Comparison of ENCODE assay signal across 15 mouse cellular contexts in genomic region chr6:26441133-26441875, GRCm38 (mm10).
DNase-seq lines count a peak whose midpoint lies in the region; ATAC-seq lines count a peak whose summit lies in the region.
"Had no signal": no experiment of that assay in that cellular context is flagged by ENCODE, and none has a peak within 500 bp of the region (broad histone marks: within the 10 kb centered on the region; RNA-seq: fewer than 3 reads in every experiment).

No protein-coding gene starts in this region.

- WGBS in neural tube, embryonic 12.5 days = 29% methylated on average over 7 of the region's 7 CpGs
- 42% methylated on average over 7 of the region's 7 CpGs for WGBS in forebrain, embryonic 15.5 days
- WGBS in midbrain, embryonic 14.5 days = 25% methylated on average over 7 of the region's 7 CpGs

- no peak for DNase-seq in neural tube, embryonic 10.5 days (ENCODE audit: extremely low spot score, low spot score)
- peak; percentile 57 for DNase-seq in midbrain, embryonic 14.5 days
- DNase-seq in adrenal gland, adult 2 months = no peak
- DNase-seq in cerebellum, adult 9-11 months = no peak
- DNase-seq in yolk sac, embryonic 10.5 days (ENCODE audit: low spot score) = no peak
- DNase-seq: cerebellum, postnatal 14 days; heart, adult 11 months; kidney, postnatal 10 days; spleen, adult 18-20 months had no signal

- H3K9ac ChIP-seq in neural tube, embryonic 12.5 days = no peak overlapping the region
- H3K9ac ChIP-seq in forebrain, embryonic 15.5 days (replicated peaks) = no peak overlapping the region
- H3K9ac ChIP-seq in midbrain, embryonic 14.5 days (replicated peaks; ENCODE audit: low read length) = no peak overlapping the region
- H3K9ac ChIP-seq: embryonic facial prominence, embryonic 12.5 days; liver, embryonic 12.5 days; lung, embryonic 15.5 days had no signal

- peak; percentile 43; the same call in 1 of the 2 replicates for ATAC-seq in neural tube, embryonic 12.5 days (ENCODE audit: low FRiP score, low read depth)
- ATAC-seq in forebrain, embryonic 15.5 days (replicated peaks) = 0 out of 2 replicates have a peak, but pooled peaks have one; percentile 26
- ATAC-seq in midbrain, embryonic 14.5 days (ENCODE audit: low FRiP score, low TSS enrichment) = peak; percentile 25; the same call in 1 of the 2 replicates
- ATAC-seq: intestine, postnatal 0 days; liver, embryonic 12.5 days had no signal

- no peak overlapping the region; the same call in 1 of the 2 replicates for H3K4me2 ChIP-seq in neural tube, embryonic 12.5 days (replicated peaks)
- no peak overlapping the region for H3K4me2 ChIP-seq in forebrain, embryonic 15.5 days (replicated peaks)
- H3K4me2 ChIP-seq in midbrain, embryonic 14.5 days (ENCODE audit: low read length) = no peak overlapping the region
- H3K4me2 ChIP-seq: embryonic facial prominence, embryonic 12.5 days; liver, embryonic 12.5 days; lung, embryonic 15.5 days had no signal

- no peaks in the 10 kb centered on the region for H3K4me1 ChIP-seq in neural tube, embryonic 12.5 days
- 0 out of 2 replicates have a peak, but pooled peaks cover 4% of the 10 kb centered on the region for H3K4me1 ChIP-seq in forebrain, embryonic 15.5 days
- peaks cover 5% of the 10 kb centered on the region; the same call in 1 of the 2 replicates for H3K4me1 ChIP-seq in midbrain, embryonic 14.5 days (ENCODE audit: control insufficient read depth, insufficient read depth, low read length)
- H3K4me1 ChIP-seq: embryonic facial prominence, embryonic 12.5 days; liver, embryonic 12.5 days; lung, embryonic 15.5 days had no signal

- H3K27me3 ChIP-seq in neural tube, embryonic 12.5 days (replicated peaks) = 0 out of 2 replicates have a peak, but pooled peaks cover 3% of the 10 kb centered on the region
- no peaks in the 10 kb centered on the region for H3K27me3 ChIP-seq in forebrain, embryonic 15.5 days
- H3K27me3 ChIP-seq in midbrain, embryonic 14.5 days (ENCODE audit: control insufficient read depth, insufficient read depth, low read length) = no peaks in the 10 kb centered on the region
- H3K27me3 ChIP-seq: embryonic facial prominence, embryonic 12.5 days; liver, embryonic 12.5 days; lung, embryonic 15.5 days had no signal

- no peaks in the 10 kb centered on the region for H3K36me3 ChIP-seq in neural tube, embryonic 12.5 days
- H3K36me3 ChIP-seq in forebrain, embryonic 15.5 days = no peaks in the 10 kb centered on the region
- H3K36me3 ChIP-seq in midbrain, embryonic 14.5 days (ENCODE audit: control insufficient read depth, insufficient read depth, low read length) = no peaks in the 10 kb centered on the region
- H3K36me3 ChIP-seq: embryonic facial prominence, embryonic 12.5 days; liver, embryonic 12.5 days; lung, embryonic 15.5 days had no signal

- no peaks in the 10 kb centered on the region for H3K9me3 ChIP-seq in neural tube, embryonic 12.5 days
- no peaks in the 10 kb centered on the region for H3K9me3 ChIP-seq in forebrain, embryonic 15.5 days
- H3K9me3 ChIP-seq in midbrain, embryonic 14.5 days (ENCODE audit: control insufficient read depth, low read length) = no peaks in the 10 kb centered on the region
- H3K9me3 ChIP-seq: embryonic facial prominence, embryonic 12.5 days; liver, embryonic 12.5 days; lung, embryonic 15.5 days had no signal

- H3K4me3 ChIP-seq in neural tube, embryonic 12.5 days = no peak overlapping the region
- H3K4me3 ChIP-seq in forebrain, embryonic 15.5 days = no peak overlapping the region
- no peak overlapping the region for H3K4me3 ChIP-seq in midbrain, embryonic 14.5 days (replicated peaks; ENCODE audit: low read depth, low read length)
- H3K4me3 ChIP-seq: embryonic facial prominence, embryonic 12.5 days; liver, embryonic 12.5 days; lung, embryonic 15.5 days had no signal

- no peak overlapping the region for H3K27ac ChIP-seq in neural tube, embryonic 12.5 days
- H3K27ac ChIP-seq in forebrain, embryonic 15.5 days (replicated peaks) = no peak overlapping the region
- H3K27ac ChIP-seq in midbrain, embryonic 14.5 days (replicated peaks; ENCODE audit: low read depth, low read length) = no peak overlapping the region
- H3K27ac ChIP-seq: embryonic facial prominence, embryonic 12.5 days; liver, embryonic 12.5 days; lung, embryonic 15.5 days had no signal
